Mouse (Mus musculus) urinary bladder, postnatal 14 days (tissue): ENCODE data around the gene Esrrg.
A peak's percentile ranks its signal among the peaks of the same experiment; 100 is the strongest.

Experiments
- DNase-seq: peaks from one replicate; pipeline ENCODE4 v3.0.0; 2021; ENCODE audit warnings: low spot score

The Esrrg gene

GRCm38 (mm10) chr1:187907871-187908270, 299.3 kb downstream of the Esrrg start:
- DNase-seq, result no peak

DNA sequence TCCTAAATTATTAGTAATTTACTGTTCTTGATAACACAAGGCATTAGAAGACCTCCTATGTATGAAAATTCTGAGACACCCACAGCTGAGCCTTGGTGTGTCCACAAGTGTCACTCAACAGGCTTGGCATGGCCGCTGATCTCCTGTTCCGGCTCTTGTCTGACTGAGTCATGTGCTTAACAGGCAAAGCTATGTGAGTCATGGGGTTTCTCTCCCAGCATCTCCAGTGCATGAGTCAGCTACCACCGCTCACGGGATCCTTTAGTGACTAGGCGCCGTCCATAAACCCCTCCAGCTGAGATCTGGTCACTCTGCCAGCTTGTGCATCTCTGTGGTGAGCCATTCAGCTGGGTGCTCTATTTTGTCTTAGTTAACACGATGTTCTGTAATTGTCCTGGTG, 302.1 kb downstream of the Esrrg start:
- peak; percentile 57 for DNase-seq

- no peak for DNase-seq
Observed at GRCm38 (mm10) chr1:187911201-187911600, 302.6 kb downstream of the Esrrg start.

DNA sequence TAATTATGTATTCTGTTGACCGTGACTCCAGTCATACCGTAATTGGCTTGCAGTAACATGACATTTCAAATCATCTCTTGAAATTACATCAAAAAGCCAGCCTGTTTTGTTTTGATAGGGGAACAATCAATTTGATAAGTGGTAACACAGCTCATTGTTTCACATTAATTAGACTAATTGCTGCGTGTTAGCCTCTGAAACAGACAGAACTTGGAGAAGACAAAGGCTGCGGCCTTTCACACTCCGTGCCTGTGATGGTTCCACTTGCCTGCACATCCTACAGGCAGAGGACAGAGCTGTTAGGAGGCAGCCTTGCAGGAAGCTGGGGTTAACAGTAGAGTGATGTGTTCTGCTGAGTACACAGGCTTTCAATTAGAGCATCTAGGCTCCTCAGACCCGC, 309.7 kb downstream of the Esrrg start:
- no peak for DNase-seq

GRCm38 (mm10) chr1:187918939-187919338, 310.3 kb downstream of the Esrrg start:
- DNase-seq, result no peak

DNA sequence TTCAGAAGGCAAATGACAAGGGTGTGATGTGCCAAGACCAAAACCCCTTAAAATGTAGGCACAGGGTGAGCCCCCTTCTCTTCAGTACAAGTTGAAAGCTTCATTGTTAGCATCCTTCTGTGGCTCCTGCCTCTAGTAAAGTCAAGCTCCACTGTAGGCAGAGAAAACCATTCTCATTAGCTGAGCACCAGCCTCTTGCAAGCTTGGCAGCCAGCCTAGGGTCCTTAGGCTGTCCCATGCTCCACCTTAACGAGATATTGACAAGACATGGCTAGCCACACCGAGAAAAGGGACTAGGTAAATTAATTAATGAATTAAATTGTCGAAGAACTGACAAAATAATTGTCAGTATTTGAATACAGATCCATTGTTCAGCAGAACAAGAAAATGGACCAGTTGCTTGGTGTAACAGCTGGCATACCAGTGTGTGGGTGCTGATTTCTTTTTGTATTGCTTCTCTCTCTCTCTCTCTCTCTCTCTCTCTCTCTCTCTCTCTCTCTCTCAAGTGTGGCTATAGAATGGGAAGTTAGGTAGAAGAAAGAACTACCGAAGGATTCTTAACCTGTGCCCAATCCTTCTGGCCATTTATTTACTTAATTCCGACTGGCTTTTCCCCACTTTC, 311.7 kb downstream of the Esrrg start:
- DNase-seq, result no peak

DNA sequence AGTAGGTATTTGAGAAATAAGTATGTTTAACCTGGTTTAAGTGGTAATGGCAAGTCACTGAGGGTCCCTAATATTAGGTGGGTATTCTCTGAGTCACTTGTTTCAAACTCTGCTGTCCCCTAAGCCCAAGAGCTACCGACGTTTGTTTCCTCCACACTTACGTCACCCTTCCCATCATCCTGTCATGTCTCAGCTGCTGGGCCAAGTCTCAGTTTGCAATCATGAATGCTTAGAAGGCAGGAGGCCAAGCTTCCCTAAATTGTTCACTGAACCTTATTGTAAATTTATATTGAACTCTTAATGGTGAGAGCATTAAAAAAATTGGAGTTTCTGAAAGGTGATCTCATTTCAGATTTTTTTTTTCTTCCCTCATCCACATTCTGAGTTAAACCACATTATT, 322.6 kb downstream of the Esrrg start:
- DNase-seq, result no peak

DNA sequence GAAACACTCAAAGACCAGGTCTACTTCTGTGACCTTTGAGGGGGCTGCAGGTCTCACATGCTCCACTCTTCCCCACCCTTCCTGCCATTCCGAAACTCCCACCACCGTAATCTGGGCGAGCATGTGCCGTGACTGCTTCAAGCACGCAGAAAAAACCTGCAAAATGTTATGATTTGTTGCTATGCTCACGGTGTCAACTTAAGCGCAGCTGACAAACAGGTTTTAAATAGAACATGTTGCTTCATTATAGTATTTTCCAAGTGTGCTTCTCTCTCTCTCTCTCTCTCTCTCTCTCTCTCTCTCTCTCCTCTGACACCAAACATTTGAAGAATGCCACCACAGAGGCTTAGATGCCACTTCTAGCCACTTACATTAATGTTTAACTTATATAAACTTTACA, 330.1 kb downstream of the Esrrg start:
- DNase-seq, result no peak

DNA sequence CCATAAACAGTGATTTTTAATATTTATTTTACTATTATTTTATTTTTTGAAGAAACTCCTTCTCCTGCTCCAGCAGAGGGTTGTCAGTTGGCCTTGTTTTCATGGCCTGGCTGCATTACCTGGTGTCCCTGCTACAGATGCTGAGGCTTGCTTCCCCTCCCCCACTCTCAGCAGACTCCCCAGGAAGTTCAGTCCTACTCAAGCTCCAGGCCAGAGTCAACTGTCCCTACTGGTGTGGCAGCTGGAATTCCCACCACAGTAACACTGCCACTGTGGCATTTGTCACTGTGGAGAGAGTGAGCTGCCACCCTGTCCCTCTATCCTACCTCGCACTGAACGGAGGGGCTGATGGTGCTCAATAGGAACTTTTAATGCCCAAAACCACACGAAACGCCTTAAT, 330.5 kb downstream of the Esrrg start:
- DNase-seq, result no peak

- no peak for DNase-seq
Observed at GRCm38 (mm10) chr1:187951506-187951905, 342.9 kb downstream of the Esrrg start.

- no peak for DNase-seq
Observed at GRCm38 (mm10) chr1:187956702-187957101, 348.1 kb downstream of the Esrrg start.

DNA sequence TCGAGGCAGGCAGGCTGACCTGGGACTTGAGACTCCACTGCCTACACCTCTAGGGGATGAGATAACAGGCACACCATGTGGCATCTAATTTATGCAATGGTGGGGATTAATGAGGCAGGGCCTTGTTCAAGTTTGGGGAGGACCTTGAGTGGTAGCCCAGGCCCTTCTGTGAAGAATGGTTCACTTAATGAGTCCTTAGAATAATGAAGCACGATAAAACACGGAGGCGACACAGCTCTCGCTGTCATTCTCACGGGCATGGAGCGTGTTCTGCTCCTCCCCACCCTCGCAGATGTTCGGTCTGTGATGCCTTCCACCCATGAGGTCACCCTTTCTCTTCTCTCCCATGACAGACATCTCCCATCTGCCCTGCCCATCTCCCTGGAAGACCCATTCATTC, 350.6 kb downstream of the Esrrg start:
- no peak for DNase-seq

DNA sequence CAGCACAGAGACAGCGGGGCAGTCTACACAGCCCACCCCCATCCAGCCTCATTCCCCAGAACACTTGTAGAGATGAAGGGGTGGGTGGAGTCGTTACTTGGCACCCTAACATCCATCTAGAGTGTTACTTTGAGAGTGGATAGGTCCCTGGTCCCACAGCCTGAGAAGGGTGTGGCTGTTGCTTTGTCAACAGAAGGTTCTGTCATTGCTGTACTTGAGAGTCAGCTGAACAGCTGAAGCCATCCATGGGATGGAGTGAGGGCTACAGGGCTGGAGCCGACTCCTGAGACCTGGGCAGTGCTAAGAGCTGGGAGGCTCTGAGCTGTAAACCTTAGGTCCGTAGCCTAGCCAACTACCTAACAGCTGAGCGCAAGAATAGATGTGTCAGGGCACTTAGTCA, 352.9 kb downstream of the Esrrg start:
- no peak for DNase-seq

GRCm38 (mm10) chr1:187964829-187965760, 356.5 kb downstream of the Esrrg start:
- DNase-seq, result no peak

DNA sequence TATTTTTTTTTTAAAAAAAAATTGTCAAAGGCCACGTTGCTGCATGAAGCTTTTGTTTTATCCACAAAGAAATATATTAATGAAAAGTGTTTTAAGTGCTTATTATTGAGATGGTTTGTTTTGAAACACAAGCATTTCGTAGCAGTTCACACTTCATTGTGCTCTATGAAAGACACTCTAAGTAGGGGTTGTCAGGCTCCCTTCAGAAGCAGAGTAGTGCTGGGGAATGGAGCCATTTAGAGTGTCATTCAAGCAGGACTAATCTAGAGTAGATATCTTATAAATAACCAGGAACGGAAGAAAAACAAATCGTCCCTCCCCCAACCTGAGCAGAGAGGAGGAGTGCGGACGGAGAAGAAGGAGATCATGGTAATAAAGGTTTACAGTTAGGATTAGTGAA, 357.3 kb downstream of the Esrrg start:
- no peak for DNase-seq

- DNase-seq, result no peak
Observed at GRCm38 (mm10) chr1:187968379-187968778, 359.8 kb downstream of the Esrrg start.

- no peak for DNase-seq
Observed at GRCm38 (mm10) chr1:187969491-187969890, 360.9 kb downstream of the Esrrg start.

DNA sequence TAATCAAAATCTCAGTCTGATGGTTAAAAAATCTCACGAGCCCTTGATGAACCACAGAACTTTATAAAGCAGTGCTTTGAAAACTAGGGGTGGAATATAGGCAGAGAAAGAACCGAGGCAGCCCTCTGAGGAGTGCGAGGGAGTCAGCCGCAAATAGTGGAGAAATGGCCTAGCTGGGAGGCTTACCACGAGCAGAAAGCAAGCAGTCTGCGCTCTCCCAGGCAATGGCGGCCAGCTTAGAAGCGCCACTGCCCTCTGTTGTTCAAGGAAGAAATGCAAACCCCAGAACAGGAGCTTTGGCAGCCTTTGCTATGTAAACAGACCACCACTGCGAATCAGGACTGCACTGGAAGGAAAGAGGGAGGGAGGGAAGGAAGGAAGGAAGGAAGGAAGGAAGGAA, 365.8 kb downstream of the Esrrg start:
- DNase-seq, result peak; percentile 36

GRCm38 (mm10) chr1:187975465-187976352, 367.1 kb downstream of the Esrrg start:
- DNase-seq, result no peak

GRCm38 (mm10) chr1:187976353-187976730, 367.8 kb downstream of the Esrrg start:
- DNase-seq, result no peak

- DNase-seq, result no peak
Observed at GRCm38 (mm10) chr1:187981028-187981427, 372.4 kb downstream of the Esrrg start.

GRCm38 (mm10) chr1:187983177-187983576, 374.6 kb downstream of the Esrrg start:
- no peak for DNase-seq

GRCm38 (mm10) chr1:187990161-187990560, 381.6 kb downstream of the Esrrg start:
- DNase-seq, result no peak
